Mouse (Mus musculus): ENCODE results near the gene Abcb9. TPM values are rescaled to one million over a fixed set of nuclear protein-coding genes. Genes with fewer than 3 reads are reported as not detected.

The Abcb9 gene
- polyA plus RNA-seq, 1 experiment from 2014 or later = 1.3 TPM

- WGBS = 1% methylated on average over 66 of the region's 66 CpGs
- ATAC-seq (ENCODE audit: insufficient number of reproducible peaks, insufficient read depth, low FRiP score, low TSS enrichment) = peak; percentile 97
Measured at GRCm38 (mm10) chr5:124111742-124112497, 16.3 kb upstream of the Abcb9 start, which contains the start of gene Ogfod2. Gene Ogfod2, plus strand, starts transcription at chr5:124112297.

GRCm38 (mm10) chr5:124111077-124111741 is 15.6 kb upstream of the Abcb9 start:
- Histone ChIP-seq H3K4me1 (peaks cover 9% of the 10 kb centered on the region), H3K27me3 (no peaks in the 10 kb centered on the region), H3K4me3 (peak overlapping the region; percentile 90), H3K27ac (no peak overlapping the region; the same call in 1 of the 2 replicates), H3K9ac (peak overlapping the region; percentile 54), H3K4me2 (replicated peaks) (peak overlapping the region; percentile 88), H3K36me3 (no peaks in the 10 kb centered on the region), H3K9me3 (no peaks in the 10 kb centered on the region)
- no peak for ATAC-seq (ENCODE audit: insufficient number of reproducible peaks, insufficient read depth, low FRiP score, low TSS enrichment)
- WGBS = 24% methylated on average over 17 of the region's 17 CpGs

More at GRCm38 (mm10) chr5:124111742-124112497, 16.3 kb upstream of the Abcb9 start, which contains the start of gene Ogfod2:
- H3K27ac ChIP-seq = peak within 1 kb of the TSS; percentile 85
- H3K27me3 ChIP-seq = no peaks in the 10 kb centered on the region
- H3K4me2 ChIP-seq (replicated peaks) = peak within 1 kb of the TSS; percentile 88
- no peaks in the 10 kb centered on the region for H3K9me3 ChIP-seq
- peak within 1 kb of the TSS; percentile 54 for H3K9ac ChIP-seq
- no peaks in the 10 kb centered on the region for H3K36me3 ChIP-seq
- H3K4me1 ChIP-seq = peaks cover 14% of the 10 kb centered on the region
- H3K4me3 ChIP-seq = peak within 1 kb of the TSS; percentile 90

- no peak overlapping the region for H3K9ac ChIP-seq
- 94% methylated on average over 9 of the region's 9 CpGs for WGBS
- no peak for ATAC-seq (ENCODE audit: insufficient number of reproducible peaks, insufficient read depth, low FRiP score, low TSS enrichment)
Measured at GRCm38 (mm10) chr5:124103552-124103951, 8.0 kb upstream of the Abcb9 start.

GRCm38 (mm10) chr5:124103020-124103419 is 7.4 kb upstream of the Abcb9 start:
- H3K4me1 ChIP-seq = no peaks in the 10 kb centered on the region
- H3K36me3 ChIP-seq = no peaks in the 10 kb centered on the region
- H3K9ac ChIP-seq = no peak overlapping the region
- 84% methylated on average over 3 of the region's 3 CpGs for WGBS
- no peak overlapping the region for H3K27ac ChIP-seq
- ATAC-seq (ENCODE audit: insufficient number of reproducible peaks, insufficient read depth, low FRiP score, low TSS enrichment) = no peak
- H3K4me2 ChIP-seq (replicated peaks) = no peak overlapping the region
- no peaks in the 10 kb centered on the region for H3K9me3 ChIP-seq
- H3K27me3 ChIP-seq = no peaks in the 10 kb centered on the region
- no peak overlapping the region for H3K4me3 ChIP-seq

More at GRCm38 (mm10) chr5:124103552-124103951, 8.0 kb upstream of the Abcb9 start:
- no peaks in the 10 kb centered on the region for H3K4me1 ChIP-seq
- no peaks in the 10 kb centered on the region for H3K36me3 ChIP-seq
- no peaks in the 10 kb centered on the region for H3K9me3 ChIP-seq
- H3K27me3 ChIP-seq = no peaks in the 10 kb centered on the region
- no peak overlapping the region for H3K27ac ChIP-seq
- H3K4me3 ChIP-seq = no peak overlapping the region
- no peak overlapping the region for H3K4me2 ChIP-seq (replicated peaks)

GRCm38 (mm10) chr5:124102326-124102725 is 6.7 kb upstream of the Abcb9 start:
- ATAC-seq (ENCODE audit: insufficient number of reproducible peaks, insufficient read depth, low FRiP score, low TSS enrichment) = no peak
- H3K4me3 ChIP-seq = no peak overlapping the region

GRCm38 (mm10) chr5:124100128-124101044 is 4.8 kb upstream of the Abcb9 start:
- Histone ChIP-seq H3K4me2 (replicated peaks) (no peak overlapping the region), H3K9me3 (no peaks in the 10 kb centered on the region), H3K9ac (no peak overlapping the region), H3K27me3 (0 out of 2 replicates have a peak, but pooled peaks cover 3% of the 10 kb centered on the region), H3K36me3 (no peaks in the 10 kb centered on the region), H3K4me1 (peaks cover 3% of the 10 kb centered on the region), H3K4me3 (no peak overlapping the region), H3K27ac (no peak overlapping the region)
- ATAC-seq (ENCODE audit: insufficient number of reproducible peaks, insufficient read depth, low FRiP score, low TSS enrichment) = no peak
- WGBS = 81% methylated on average over 11 of the region's 11 CpGs

More at GRCm38 (mm10) chr5:124102326-124102725, 6.7 kb upstream of the Abcb9 start:
- Histone ChIP-seq H3K9ac (no peak overlapping the region), H3K4me1 (no peaks in the 10 kb centered on the region), H3K4me2 (replicated peaks) (no peak overlapping the region), H3K27me3 (no peaks in the 10 kb centered on the region), H3K27ac (no peak overlapping the region), H3K36me3 (no peaks in the 10 kb centered on the region), H3K9me3 (no peaks in the 10 kb centered on the region)
- 84% methylated on average over 6 of the region's 6 CpGs for WGBS

GRCm38 (mm10) chr5:124098923-124099322 is 3.3 kb upstream of the Abcb9 start:
- Histone ChIP-seq H3K4me3 (no peak overlapping the region), H3K36me3 (no peaks in the 10 kb centered on the region), H3K9me3 (no peaks in the 10 kb centered on the region), H3K4me2 (replicated peaks) (no peak overlapping the region), H3K27ac (no peak overlapping the region), H3K9ac (no peak overlapping the region), H3K4me1 (peaks cover 8% of the 10 kb centered on the region), H3K27me3 (peaks cover 12% of the 10 kb centered on the region; the same call in 1 of the 2 replicates)
- no peak for ATAC-seq (ENCODE audit: insufficient number of reproducible peaks, insufficient read depth, low FRiP score, low TSS enrichment)
- 87% methylated on average over 2 of the region's 2 CpGs for WGBS

- H3K27ac ChIP-seq = no peak overlapping the region
- H3K4me1 ChIP-seq = peaks cover 8% of the 10 kb centered on the region
- peak overlapping the region; percentile 45 for H3K4me3 ChIP-seq
- H3K36me3 ChIP-seq = no peaks in the 10 kb centered on the region
- peak overlapping the region; percentile 49; the same call in 1 of the 2 replicates for H3K9ac ChIP-seq
- peaks cover 19% of the 10 kb centered on the region; the same call in 1 of the 2 replicates for H3K27me3 ChIP-seq
- 12% methylated on average over 19 of the region's 19 CpGs for WGBS
- H3K4me2 ChIP-seq (replicated peaks) = peak overlapping the region; percentile 78
- ATAC-seq (ENCODE audit: insufficient number of reproducible peaks, insufficient read depth, low FRiP score, low TSS enrichment) = 0 out of 2 replicates have a peak, but pooled peaks have one; percentile 35
- no peaks in the 10 kb centered on the region for H3K9me3 ChIP-seq
Measured at GRCm38 (mm10) chr5:124095077-124095581, 469 bp downstream of the Abcb9 start.

- ATAC-seq (ENCODE audit: insufficient number of reproducible peaks, insufficient read depth, low FRiP score, low TSS enrichment) = no peak
- H3K9ac ChIP-seq = no peak overlapping the region
- H3K36me3 ChIP-seq = no peaks in the 10 kb centered on the region
- H3K4me3 ChIP-seq = no peak overlapping the region
- H3K4me1 ChIP-seq = peaks cover 8% of the 10 kb centered on the region
- H3K27me3 ChIP-seq = peaks cover 19% of the 10 kb centered on the region; the same call in 1 of the 2 replicates
- no peak overlapping the region for H3K4me2 ChIP-seq (replicated peaks)
- H3K27ac ChIP-seq = no peak overlapping the region
- no peaks in the 10 kb centered on the region for H3K9me3 ChIP-seq
- 81% methylated on average over 12 of the region's 12 CpGs for WGBS
Measured at GRCm38 (mm10) chr5:124093852-124094604, 1.6 kb downstream of the Abcb9 start.

- Histone ChIP-seq H3K27me3 (peaks cover 19% of the 10 kb centered on the region; the same call in 1 of the 2 replicates), H3K9me3 (no peaks in the 10 kb centered on the region), H3K4me1 (peaks cover 8% of the 10 kb centered on the region), H3K4me2 (replicated peaks) (no peak overlapping the region), H3K4me3 (no peak overlapping the region), H3K36me3 (no peaks in the 10 kb centered on the region), H3K9ac (no peak overlapping the region), H3K27ac (no peak overlapping the region)
- WGBS = 78% methylated on average over 11 of the region's 11 CpGs
- no peak for ATAC-seq (ENCODE audit: insufficient number of reproducible peaks, insufficient read depth, low FRiP score, low TSS enrichment)
Measured at GRCm38 (mm10) chr5:124093120-124093794, 2.3 kb downstream of the Abcb9 start.
